Mouse (Mus musculus) urinary bladder, adult 2 months (tissue): ENCODE results near the gene Ccr5. TPM values are rescaled to one million over a fixed set of nuclear protein-coding genes. Genes with fewer than 3 reads are reported as not detected.
"Not testable (repeated sequence)": the region's sequence is repeated elsewhere in the genome, so short reads cannot be mapped to it uniquely, and the experiment has no call there.

Experiments used
- DNase-seq: peaks from one replicate; pipeline ENCODE4 v3.0.0; 2022; ENCODE audit warnings: low spot score
- polyA plus RNA-seq: library from polyadenylated mRNA; depleted of rRNA; stranded (reverse); fragments of >200 nt; gene quantifications from 2 replicates; pipeline ENCODE4 v1.2.3, GENCODE M21; 2012; rRNA removed

The Ccr5 gene
- 2.9 and 5.2 TPM in 2 replicates for polyA plus RNA-seq

DNA sequence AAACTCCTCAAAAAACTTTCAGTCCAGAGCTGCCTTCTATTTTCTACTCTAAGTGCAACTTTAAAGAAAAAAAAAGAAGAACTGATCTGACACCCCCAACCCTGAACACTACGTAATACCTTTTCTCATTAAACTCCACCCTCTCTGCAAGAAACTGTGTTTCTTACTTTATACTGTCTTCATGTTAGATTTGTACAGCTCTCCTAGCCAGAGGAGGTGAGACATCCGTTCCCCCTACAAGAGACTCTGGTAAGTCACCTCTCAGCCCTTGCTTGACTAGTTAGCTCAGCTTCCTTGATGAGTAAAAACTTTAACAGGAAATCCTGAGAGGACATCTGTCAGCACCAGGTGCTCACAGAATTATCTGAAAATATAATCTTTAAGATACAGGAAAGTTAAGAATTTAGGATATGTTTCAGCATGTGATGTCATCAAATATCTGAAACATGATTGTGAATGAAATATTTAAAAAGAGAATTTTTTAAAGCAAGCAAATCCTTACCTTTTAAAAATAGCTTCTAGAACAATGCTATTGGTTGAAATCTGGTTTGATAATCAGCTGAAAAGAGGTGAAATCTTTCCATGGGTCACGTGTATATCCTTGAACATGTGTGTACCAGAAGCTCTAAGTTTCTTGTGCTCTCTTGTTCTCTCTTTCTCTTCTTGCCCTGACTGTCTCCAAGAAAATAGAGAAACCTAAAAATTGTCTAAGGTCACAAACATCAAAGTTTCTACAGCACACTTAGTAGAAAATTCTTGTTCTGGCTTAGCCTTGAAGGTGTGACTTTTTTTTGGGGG, at the start of gene Ccr5:
TSS of gene Ccr5 (plus strand) at position 157 of the 798 bp plus-strand sequence.
- DNase-seq = no peak

DNA sequence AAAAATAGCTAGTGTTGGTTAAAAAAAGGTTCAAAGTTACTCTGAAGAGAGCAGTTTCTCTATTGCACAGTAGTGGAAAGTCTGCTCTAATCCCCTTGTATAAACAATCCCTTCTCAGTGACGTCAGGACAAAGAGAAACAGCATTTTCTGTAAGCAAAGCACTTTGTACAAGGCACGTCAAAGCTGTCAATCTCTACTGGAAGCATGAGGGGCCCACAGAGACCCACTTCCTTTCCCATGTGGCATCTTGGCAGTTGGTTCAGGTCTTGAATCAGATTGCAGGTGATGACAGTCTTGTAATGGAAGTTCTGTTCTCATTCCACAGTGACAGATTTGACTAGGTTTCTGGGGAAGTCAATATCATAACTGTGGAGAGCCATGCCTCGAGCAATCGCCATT, 41.5 kb upstream of the Ccr5 start:
- DNase-seq = no peak

GRCm38 (mm10) chr9:124080471-124080870, 40.9 kb upstream of the Ccr5 start:
- not testable (repeated sequence) for DNase-seq

DNA sequence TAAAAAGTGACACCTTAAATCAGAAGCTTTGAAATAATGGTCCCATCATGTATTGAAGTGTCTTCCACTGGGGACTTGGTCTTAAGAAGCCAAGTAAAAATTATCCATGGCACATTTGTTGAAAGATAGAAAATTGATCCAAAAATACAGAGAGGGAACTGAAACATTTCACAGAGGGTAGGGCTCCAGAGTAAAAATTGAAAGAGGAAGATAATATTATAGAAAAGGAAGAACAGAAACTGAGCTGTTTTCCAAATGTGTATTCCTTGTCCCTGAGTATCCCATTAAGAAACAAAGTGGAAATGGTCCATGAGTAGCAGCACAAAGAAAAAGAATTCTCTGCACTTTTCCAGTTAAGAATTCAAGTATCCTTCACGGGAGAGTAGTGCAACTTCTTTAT, 30.9 kb upstream of the Ccr5 start:
- no peak for DNase-seq

DNA sequence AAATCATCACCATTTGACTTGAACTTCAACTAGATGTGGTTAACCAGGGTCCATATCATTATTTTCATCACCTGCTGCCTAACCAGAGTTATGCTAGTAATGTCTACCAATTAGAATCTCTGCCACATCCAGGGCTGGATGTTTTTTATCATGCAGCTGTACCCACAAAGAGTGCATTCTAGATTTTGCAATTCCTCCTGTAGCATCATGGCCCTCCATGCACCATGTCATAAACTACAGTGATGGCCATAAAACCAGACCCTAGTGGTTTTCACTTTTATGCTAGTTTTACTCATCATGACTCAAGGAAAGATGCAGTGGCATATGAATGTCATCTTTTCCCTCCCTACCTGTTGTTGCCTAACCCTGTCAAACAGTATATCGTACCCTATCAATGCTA, 22.2 kb upstream of the Ccr5 start:
- no peak for DNase-seq

GRCm38 (mm10) chr9:124100357-124100756, 21.0 kb upstream of the Ccr5 start:
- DNase-seq = no peak

- DNase-seq = no peak
Measured at GRCm38 (mm10) chr9:124101723-124102122, 19.6 kb upstream of the Ccr5 start, which contains the start of gene Ccr2. Gene Ccr2 (plus strand): TSS chr9:124101950.

DNA sequence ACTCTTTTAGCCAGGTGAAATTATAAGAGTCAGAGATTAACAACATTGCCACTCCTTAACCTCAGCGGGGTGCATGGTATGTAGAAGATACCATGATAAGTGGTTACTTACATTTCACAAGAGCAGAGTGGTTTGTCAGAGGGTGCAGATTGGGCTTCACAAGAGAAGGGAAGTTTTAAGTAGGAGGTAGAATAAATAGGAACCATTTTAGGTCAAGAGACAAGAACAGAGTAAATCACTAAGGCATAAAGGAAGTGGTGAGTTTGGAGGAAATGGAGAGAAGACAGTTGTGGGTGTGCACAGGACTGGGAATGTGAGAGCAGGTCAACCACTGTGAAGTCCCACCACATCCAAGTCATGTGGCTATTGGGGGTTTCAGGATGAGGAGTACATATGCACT, 18.1 kb upstream of the Ccr5 start:
- no peak for DNase-seq

DNA sequence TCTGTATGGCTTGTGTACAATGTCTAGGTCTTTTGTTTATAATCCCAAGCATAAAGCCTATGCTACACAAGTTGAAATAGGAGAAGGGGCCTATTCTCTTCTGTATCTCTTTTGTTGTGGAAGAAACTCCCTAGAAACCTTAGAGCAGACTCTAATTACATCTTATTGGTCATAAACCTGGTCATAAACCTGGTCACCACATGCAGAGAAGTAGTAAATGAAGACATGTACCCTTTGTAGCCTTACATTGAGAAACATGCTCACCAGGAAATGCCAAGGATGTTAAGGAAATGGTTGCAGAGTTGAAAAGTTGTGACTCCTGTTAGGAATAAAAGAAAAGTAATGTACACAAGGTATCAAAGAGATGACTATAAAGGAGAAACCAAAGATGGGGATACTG, 16.1 kb upstream of the Ccr5 start:
- no peak for DNase-seq

DNA sequence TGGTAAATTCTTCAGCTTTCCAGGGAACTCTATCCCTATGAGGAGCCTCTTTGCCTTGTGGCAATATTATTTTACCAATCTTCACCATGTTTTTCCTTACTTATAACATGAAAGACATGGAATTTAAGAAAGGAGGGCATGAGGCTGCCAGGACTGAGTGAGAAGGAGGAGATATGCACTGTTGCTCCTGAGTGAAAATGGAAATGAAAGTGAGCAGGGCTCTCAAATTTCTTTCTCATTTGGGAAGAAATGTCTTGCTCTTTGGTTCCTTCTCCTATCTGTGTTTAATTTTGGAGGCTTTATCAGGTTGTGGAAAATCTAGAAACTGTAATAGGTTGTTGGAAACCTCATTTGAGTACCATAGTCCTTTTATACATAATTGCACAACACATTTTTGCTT, 14.1 kb upstream of the Ccr5 start:
- DNase-seq = no peak

DNA sequence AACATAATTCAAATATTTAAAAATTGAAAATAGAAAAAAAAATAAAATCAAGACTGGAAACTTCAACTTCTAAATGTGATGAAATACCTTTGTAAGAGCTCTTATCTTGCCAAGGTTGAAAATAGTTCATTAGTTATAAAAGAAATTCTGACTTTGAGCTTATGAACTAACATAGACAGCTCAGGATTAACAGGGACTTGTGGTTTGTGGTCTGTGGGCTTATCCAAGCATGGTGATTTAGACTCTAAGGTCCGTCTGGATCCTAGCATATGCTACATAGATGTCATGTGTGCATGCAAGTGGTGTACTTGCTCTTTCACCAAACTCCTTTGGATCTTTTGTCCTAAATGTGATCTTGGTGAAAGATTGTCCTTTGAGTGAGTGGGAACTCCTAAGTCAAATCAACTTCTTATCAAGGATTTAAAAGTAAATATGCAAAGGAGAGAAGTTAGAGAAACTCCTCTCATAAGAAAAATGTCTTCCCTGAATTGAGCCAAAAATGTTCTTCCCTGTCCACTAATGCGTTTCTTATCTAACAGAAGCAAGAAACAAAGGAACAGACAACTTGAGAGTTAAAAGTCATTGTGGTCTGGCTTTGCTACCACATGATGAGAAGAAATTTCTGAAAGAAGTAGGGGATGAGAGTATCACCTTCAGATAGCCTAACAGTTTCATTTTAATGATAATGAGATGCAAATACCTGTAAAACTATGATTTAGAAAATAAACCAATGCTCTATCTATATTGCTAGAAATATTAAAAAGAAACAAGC, 12.8 kb upstream of the Ccr5 start:
- no peak for DNase-seq

DNA sequence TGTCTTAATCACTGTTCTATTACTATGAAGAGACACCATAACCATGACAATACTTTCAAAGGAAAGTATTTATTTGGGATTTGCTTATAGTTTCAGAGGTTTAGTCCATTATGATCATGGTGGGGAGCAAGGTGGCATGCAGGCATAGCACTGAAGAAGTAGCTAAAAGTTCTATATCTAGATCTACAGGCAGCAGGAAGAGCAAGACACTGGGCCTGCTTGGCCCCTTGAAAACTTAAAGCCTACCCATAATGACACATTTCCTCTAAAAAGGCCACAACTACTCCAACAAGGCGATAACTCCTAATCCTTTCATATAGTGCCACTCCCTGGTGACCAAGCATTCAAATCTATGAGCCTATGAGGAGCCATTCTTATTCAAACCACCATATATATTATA, 9.3 kb upstream of the Ccr5 start:
- DNase-seq = no peak

GRCm38 (mm10) chr9:124112591-124113239, 8.6 kb upstream of the Ccr5 start:
- DNase-seq = no peak

DNA sequence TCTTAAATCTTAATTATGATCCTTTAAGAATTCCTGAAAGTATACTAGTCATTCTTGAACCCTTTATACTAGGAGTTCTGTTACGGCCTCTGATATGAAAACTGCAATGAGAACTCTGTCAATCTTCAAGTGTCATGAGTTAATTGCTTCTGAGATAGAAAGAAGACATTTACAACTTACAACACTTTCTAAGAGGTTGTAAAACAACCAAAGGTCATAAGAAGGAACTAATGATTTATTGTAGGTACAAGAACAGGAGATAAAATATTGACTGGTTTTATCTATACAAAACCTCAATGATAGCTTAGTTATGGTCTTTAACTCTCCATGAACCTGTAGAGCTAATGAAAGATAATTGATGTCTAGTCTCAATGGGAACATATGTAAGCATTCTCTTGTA, 7.6 kb upstream of the Ccr5 start:
- DNase-seq = no peak

- DNase-seq = no peak
Measured at GRCm38 (mm10) chr9:124118489-124118888, 2.9 kb upstream of the Ccr5 start.

GRCm38 (mm10) chr9:124125576-124125975, 4.2 kb downstream of the Ccr5 start:
- no peak for DNase-seq

- DNase-seq = no peak
Measured at GRCm38 (mm10) chr9:124126373-124126772, 5.0 kb downstream of the Ccr5 start.

DNA sequence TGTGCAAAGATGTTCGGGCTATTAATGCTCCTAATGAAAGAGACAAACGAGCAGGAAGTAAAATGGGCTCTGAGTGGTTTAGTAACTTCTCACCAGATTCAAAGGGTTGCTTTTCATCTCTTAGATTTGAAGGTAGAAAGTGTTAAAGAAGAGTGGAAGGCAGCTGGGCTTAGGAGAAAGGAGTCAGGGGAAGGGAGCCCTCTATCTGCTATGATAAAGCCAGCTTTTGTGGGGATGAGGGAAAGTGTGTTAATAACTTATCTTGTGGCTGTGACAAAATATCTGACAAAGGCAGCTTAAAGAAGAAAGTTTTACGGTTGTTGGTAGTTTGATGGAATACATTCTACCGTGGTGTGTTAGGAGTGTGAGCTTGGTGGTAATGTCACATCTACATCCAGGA, 6.1 kb downstream of the Ccr5 start:
- DNase-seq = no peak

GRCm38 (mm10) chr9:124128379-124128778, 7.0 kb downstream of the Ccr5 start:
- no peak for DNase-seq

DNA sequence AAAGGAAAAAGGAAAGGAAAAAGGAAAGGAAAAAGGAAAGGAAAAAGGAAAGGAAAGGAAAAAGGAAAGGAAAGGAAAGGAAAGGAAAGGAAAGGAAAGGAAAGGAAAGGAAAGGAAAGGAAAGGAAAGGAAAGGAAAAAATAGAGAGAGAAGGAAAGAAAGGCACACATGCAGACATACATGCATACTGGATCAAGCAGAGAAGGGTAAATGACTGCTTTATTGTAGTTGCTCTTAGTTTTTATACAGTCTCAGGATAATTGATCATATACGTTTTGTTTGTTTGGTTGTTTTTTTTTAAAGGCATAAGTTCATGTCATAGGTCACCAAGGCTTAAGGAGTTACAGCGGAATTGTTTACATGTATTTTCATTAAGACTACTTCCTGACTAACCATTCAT, 11.6 kb downstream of the Ccr5 start:
- DNase-seq = not testable (repeated sequence)

- not testable (repeated sequence) for DNase-seq
Measured at GRCm38 (mm10) chr9:124134919-124135318, 13.6 kb downstream of the Ccr5 start.

DNA sequence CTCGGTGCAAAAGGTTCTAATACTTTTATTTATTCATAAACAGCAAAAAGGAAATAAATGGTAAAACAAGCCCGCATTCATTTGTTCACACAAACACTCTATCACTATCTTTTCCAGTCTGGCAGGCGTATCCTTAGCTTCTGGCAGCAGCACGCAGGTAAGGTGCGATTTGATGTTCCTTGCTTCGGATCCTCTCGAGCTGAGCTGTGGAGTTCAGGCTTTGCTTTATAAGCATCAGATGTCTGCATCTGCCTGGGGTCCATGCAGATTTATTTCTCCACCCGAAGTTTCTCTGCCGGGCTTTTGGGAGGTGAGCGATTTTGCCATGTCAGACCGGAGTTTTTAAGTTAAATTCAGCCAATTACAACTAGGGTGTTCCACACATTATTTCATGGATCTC, 16.3 kb downstream of the Ccr5 start:
- DNase-seq = no peak
